Mouse (Mus musculus): ENCODE measurements around the gene Tbr1.

The Tbr1 gene

DNA sequence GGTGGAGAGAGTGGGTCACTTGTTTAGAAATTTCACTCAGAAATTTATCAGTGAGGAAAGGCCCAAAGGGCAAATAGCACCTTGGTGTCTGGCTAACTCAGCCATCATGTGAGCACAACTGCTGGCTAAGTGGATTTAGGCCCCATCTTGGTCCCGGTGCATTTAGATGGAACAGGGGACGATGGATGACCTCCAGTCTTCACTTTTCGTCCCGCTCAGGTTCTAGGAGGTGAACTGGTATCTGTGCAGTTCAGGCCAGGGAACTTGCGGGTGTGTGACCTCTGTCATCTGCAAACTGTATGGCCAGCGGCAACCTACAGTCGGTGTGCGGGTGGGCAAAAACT lies 8.4 kb downstream of the Tbr1 start:
- in situ Hi-C loops (cut with MboI, MseI), result loop anchor here (25.0 kb wide), 1 partner anchor 651 kb away; no protein-coding TSS in a partner anchor

DNA sequence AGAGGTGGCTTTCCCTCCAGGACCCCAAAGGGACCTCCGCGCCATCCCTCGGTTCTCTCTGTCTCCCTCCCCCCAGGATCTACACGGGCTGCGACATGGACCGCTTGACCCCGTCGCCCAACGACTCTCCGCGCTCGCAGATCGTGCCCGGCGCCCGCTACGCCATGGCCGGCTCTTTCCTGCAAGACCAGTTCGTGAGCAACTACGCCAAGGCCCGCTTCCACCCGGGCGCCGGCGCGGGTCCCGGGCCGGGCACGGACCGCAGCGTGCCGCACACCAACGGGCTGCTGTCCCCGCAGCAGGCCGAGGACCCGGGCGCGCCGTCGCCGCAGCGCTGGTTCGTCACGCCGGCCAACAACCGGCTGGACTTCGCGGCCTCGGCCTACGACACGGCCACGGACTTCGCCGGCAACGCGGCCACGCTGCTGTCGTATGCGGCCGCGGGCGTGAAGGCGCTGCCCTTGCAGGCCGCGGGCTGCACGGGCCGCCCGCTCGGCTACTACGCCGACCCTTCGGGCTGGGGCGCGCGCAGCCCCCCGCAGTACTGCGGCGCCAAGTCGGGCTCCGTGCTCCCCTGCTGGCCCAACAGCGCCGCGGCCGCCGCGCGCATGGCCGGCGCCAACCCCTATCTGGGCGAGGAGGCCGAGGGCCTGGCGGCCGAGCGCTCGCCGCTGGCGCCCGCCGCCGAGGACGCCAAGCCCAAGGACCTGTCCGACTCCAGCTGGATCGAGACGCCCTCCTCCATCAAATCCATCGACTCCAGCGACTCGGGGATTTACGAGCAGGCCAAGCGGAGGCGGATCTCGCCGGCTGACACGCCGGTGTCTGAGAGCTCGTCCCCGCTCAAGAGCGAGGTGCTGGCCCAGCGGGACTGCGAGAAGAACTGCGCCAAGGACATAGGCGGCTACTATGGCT lies 9.0 kb downstream of the Tbr1 start:
- in situ Hi-C loops (cut with MboI, MseI), result loop anchor here (25.0 kb wide), 1 partner anchor 651 kb away; no protein-coding TSS in a partner anchor

DNA sequence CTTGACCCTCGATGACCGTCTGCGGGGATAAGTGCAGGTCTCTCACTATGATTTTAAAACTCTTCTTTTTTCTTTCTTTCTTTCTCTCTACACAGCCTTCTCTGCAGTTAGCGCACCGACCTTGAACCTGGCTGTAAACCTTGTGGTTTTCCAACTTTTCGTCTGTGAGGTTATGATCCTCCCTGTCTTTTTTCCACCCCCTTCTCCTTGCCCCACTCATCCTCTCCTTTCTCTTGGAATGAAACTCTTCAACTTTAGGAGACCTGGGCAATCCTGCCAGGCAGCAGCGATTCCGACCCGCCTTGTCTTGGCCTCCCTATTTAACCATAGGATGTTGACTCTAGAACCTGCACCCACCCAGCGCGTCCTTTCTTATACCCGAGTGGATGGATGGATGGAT lies 9.8 kb downstream of the Tbr1 start:
- in situ Hi-C loops (cut with MboI, MseI), result loop anchor here (25.0 kb wide), 1 partner anchor 650 kb away; no protein-coding TSS in a partner anchor

DNA sequence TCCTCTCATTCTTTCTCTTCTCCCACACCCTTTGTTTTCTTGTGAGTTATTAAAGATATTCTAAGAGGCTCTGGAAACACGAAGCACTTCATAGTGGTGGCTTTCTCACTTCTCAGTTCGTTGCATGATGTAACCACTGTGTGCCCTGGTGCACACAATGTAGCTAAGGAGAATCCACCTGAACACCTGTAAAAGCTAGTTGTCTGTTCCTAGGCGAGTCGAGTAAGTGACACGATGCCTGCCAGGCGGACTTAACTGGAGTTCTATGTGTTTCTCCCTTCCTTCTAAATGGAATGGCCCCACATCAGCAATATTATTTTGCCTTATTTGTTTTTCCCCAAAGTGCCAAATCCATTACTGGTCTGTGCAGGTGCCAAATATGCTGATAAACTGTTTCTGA lies 10.4 kb downstream of the Tbr1 start:
- in situ Hi-C loops (cut with MboI, MseI), result loop anchor here (25.0 kb wide), 1 partner anchor 649 kb away; no protein-coding TSS in a partner anchor

DNA sequence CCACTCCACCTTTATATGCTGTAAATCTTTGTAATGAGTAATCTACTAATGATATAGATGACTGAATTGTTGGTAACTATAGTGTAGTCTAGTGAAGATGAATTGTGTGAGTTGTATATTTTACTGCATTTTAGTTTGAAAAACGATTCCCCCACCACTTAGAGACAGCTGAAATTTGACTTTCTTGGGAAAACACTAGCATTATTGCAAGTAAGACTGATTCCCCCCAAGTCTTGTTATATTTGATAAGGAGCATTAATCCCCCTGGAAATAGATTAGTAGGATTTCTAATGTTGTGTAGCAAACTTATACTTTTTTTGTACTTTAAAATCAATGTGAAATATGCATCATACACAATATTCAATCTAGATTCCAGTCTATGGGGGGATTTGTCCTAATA lies 10.8 kb downstream of the Tbr1 start:
- in situ Hi-C loops (cut with MboI, MseI), result loop anchor here (25.0 kb wide), 1 partner anchor 649 kb away; no protein-coding TSS in a partner anchor

DNA sequence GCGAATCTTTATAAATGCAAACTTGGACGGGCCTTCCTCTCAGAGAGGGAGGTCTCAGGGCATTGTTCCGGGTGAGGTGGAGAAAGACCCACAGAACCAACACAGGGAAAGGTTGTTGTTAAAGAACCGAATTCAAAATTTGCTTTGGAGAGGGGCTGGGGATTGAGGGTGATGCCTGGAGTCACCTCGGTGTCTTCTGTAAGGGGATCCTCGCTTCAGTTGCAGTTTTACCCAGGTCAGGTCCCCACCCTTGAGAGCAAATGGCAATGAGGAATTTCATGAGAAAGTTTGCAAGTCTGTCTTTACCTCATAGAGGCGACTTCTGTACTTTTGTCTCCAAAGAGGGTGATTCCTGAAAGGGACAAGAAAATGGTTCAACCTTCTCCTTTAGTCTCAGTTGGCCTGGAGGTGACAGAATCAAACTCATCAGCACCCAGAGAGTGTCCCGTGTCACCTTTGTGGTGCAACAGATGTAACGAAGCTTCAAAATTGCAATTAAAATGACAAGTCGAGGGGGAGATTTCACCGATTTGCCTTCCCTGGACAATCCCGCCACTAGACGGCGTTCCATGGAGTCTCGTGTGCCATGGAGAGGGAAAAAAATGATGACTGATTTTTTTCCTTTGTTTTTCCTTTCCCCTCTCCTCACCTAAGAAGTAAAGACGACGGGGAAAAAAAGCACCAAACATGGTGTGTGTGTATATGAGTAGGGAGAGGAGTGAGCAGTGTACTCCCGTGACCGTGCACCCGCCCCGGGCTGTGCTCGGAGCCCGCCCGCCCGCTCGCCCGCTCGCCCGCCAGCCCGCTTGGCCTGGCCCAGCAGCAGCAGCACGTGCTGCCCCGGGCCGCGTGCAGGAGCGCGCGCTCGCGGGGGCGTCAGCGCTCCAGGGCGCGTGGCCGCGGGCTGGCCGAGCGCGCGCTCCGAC lies 12.1 kb downstream of the Tbr1 start:
- in situ Hi-C loops (cut with MboI, MseI), result loop anchor here (25.0 kb wide), 1 partner anchor 647 kb away; no protein-coding TSS in a partner anchor

DNA sequence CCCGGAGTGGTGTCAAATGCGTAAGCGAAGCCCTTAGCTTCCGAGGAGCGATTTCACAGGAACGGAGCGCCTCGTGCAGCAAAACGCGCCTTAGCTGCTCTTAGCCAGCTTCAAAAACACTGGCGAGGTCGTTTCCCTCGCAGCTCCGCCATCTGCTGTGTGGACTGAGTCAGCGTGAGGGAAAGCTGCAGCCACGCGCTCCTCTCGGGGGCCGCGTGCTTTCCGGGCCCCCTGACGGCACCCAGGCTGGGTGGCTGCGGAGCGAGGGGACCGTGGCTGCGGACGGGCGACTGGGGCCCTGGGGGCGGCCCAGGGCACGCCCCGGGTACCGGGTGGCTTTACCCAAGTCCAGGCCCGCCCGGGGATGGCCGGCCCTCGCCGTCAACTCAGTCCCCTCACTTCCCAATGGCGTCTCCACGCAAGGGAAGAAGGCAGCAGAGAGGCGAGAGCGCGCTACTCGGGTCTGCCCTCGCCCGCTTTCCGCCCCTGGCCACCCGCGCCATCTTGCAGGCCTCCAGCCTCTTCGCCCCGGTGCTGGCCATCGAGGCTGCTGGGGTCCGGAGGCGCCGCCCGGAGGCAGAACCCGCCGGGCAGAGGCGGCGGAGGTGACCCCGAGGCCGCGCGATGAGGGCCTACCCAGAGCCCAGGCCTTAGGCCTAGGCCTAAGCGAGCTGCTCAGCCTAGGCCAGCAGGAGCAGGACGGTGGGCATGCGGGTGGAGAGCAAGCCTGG lies 13.0 kb downstream of the Tbr1 start:
- in situ Hi-C loops (cut with MboI, MseI), result loop anchor here (25.0 kb wide), 1 partner anchor 647 kb away; no protein-coding TSS in a partner anchor

DNA sequence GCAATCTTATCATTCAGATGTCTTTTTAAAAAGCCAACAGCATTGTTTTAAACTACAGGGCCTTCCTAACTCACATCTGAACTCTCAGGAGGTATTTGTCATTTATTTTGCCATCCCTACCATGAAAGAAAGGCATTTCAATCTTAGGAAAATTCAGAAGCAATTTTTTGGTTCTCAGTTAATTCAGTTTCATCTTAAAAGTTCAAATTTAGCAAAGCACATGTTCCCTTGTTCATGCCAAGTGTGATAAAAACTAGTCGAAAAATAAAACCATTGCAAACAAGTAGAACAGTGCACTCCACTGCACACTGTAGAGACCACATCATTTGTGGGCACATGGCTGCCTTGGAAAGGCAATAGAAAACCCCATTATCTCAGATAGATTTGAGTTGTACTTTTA lies 15.5 kb downstream of the Tbr1 start:
- in situ Hi-C loops (cut with MboI, MseI), result loop anchor here (25.0 kb wide), 1 partner anchor 644 kb away; no protein-coding TSS in a partner anchor

DNA sequence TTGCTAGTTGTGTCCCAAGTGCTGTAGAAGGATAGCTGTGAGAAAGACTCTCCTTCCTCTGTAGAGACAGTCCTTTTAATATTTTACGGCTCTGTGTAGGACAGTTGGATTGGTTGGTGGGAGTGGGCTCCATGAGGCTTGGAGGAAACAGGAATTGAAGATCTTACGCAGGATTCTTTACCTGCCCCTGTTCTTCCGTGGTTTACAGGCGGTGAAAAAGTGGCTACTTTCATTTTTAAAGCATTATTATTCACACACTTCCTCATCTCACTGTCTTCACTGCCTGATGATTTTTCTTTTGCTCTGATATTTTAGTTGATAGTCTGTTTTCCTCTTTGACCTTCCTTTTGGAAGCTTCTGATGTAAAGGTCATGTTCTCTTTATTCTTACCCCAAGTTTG lies 17.5 kb downstream of the Tbr1 start:
- in situ Hi-C loops (cut with MboI, MseI), result loop anchor here (25.0 kb wide), 1 partner anchor 642 kb away; no protein-coding TSS in a partner anchor

DNA sequence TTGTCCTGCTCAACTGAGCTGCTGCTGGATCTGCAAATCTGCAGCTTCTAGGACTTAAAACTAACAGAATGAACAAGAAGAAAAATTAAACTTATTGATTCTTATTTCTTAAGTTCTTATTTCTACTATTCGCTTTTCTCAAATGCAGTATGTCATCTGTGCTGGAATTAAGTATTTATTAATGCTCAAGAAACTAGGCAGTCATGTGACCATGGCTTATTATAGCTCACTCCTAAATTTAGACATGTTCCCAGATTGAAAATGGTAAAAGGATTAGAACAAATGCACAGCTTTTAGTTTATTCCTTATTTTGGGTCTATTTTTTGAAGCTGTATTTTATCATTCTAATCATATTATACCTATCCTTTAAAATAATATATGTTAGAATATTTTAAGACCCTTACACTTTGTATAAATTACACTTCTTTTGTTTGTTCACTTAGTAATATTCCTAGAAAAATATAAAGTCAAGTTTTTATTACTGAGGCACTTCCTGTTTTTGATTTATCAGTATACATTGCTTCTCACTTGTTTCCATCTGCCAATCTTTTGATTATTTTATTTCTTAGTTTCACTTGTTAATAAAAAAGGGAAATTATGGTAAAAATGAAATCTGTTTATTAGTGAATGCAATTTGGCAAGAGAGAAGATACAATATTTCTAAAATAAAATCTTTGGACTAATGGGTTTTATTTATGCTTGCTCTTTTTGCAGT lies 20.9 kb downstream of the Tbr1 start:
- in situ Hi-C loops (cut with MboI, MseI), result loop anchor here (25.0 kb wide), 1 partner anchor 639 kb away; no protein-coding TSS in a partner anchor

DNA sequence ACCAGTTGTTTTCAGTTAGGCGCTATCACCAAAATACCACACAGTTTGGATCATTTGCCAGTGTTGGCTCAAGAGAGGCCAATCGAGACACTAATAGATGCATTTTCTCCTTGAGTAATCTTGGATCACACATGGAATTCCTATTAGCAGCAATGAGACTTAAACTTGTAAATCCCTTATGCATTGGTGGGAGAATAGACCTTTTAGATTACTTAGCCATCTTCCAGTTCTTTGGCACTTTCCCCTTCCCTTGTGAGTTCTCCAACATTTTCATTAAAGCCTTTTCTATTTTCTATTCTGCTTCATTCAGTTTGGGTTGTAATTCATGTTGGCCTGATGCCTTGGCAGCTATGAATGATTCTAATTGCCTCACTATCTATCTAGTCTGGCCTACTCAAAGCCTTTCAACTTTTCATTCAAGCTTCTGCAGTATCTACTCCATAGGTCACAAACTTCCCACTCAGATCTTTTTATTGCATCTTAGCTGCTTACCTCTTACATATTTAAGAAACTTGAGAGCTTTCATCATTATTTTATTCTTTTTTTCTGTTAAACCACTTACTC lies 34.6 kb downstream of the Tbr1 start:
- in situ Hi-C loops (cut with MboI, MseI), result no loop called here
